8 mouse cellular contexts compared by ENCODE assay signal in the genomic region with DNA sequence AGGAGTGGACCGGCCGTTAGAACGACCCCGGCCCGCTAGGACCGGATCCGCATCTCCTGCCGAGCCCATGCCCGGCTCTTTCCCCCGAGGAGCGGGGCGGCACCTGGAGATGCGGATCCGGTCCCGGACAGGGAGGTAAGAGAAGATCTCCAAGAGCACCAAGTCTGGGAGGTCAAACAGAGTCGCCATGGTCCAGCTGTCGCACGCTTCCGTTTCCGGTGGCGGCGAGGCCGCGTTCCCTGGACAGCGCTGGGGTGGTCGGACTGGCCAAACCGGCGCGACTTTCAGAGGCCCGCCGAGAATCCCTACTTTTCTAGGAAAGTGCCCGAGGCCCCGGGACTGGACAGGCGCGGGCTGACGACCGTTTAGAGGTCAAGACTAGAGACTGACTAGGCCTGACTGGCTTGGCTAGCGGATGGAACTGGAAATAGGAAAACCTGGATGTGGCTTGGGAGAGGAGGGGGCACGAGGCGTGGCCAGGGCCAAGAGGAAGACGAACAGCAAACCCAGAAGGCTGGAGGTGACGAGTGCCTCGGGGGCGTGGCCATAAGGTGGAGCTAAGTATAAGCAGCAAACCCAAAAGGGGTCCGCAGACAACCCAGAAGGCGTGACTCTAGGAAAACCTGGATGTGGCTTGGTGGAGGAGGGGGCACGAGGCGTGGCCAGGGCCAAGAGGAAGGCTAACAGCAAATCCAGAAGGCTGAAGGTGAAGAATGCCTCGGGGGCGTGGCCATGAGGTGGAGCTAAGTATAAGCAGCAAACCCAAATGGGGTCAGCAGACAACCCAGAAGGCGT. TPM values are rescaled to one million over a fixed set of nuclear protein-coding genes. Genes with fewer than 3 reads are reported as not detected.
DNase-seq lines count a peak whose midpoint lies in the region; ATAC-seq and TF ChIP-seq lines count a peak whose summit lies in the region.

A gene (plus strand): TSS at position 778 of the 795 bp plus-strand sequence.

- peaks cover 49% of the 10 kb centered on the region for H3K36me3 ChIP-seq in E14TG2a.4 (ENCODE audit: insufficient read depth, low read length)
- H3K36me3 ChIP-seq in embryonic facial prominence, embryonic 15.5 days, result peaks cover 28% of the 10 kb centered on the region
- peaks cover 39% of the 10 kb centered on the region for H3K36me3 ChIP-seq in heart, embryonic 13.5 days
- peaks cover 23% of the 10 kb centered on the region for H3K36me3 ChIP-seq in kidney, embryonic 16.5 days (ENCODE audit: insufficient read depth, low read length)
- H3K36me3 ChIP-seq in neural tube, embryonic 14.5 days (ENCODE audit: control insufficient read depth, insufficient read depth, low read length), result peaks cover 11% of the 10 kb centered on the region; the same call in 1 of the 2 replicates

- ATAC-seq in embryonic facial prominence, embryonic 15.5 days (ENCODE audit: insufficient number of reproducible peaks, low FRiP score, low TSS enrichment, low read depth), result peak; percentile 94
- peak; percentile 79 for ATAC-seq in heart, embryonic 13.5 days (ENCODE audit: extremely low read depth, insufficient number of reproducible peaks, low FRiP score, low TSS enrichment)
- ATAC-seq in kidney, embryonic 16.5 days (ENCODE audit: low FRiP score, low TSS enrichment), result peak; percentile 95
- peak; percentile 91 for ATAC-seq in neural tube, embryonic 14.5 days (ENCODE audit: low read depth)

- peak; percentile 69 for DNase-seq in adrenal gland, adult 2 months
- peak; percentile 47 to 63 for DNase-seq in lung, adult 18-20 months
- peak; percentile 98 for DNase-seq in thymus, postnatal 4 days

- H3K27me3 ChIP-seq in E14TG2a.4 (ENCODE audit: insufficient read depth, low read length), result no peaks in the 10 kb centered on the region
- H3K27me3 ChIP-seq in embryonic facial prominence, embryonic 15.5 days, result no peaks in the 10 kb centered on the region
- H3K27me3 ChIP-seq in heart, embryonic 13.5 days (replicated peaks), result no peaks in the 10 kb centered on the region
- no peaks in the 10 kb centered on the region for H3K27me3 ChIP-seq in kidney, embryonic 16.5 days (ENCODE audit: insufficient read depth, low read length)
- H3K27me3 ChIP-seq in neural tube, embryonic 14.5 days (ENCODE audit: control insufficient read depth, insufficient read depth, low read length), result no peaks in the 10 kb centered on the region

- H3K9me3 ChIP-seq in E14TG2a.4 (ENCODE audit: low read length), result no peaks in the 10 kb centered on the region
- H3K9me3 ChIP-seq in embryonic facial prominence, embryonic 15.5 days (replicated peaks), result no peaks in the 10 kb centered on the region
- no peaks in the 10 kb centered on the region for H3K9me3 ChIP-seq in heart, embryonic 13.5 days
- no peaks in the 10 kb centered on the region for H3K9me3 ChIP-seq in kidney, embryonic 16.5 days (ENCODE audit: low read length)
- no peaks in the 10 kb centered on the region for H3K9me3 ChIP-seq in neural tube, embryonic 14.5 days (ENCODE audit: control insufficient read depth, low read length)

- H3K4me1 ChIP-seq in E14TG2a.4 (replicated peaks; ENCODE audit: low read depth, low read length), result peaks cover 57% of the 10 kb centered on the region
- peaks cover 28% of the 10 kb centered on the region for H3K4me1 ChIP-seq in embryonic facial prominence, embryonic 15.5 days
- peaks cover 41% of the 10 kb centered on the region for H3K4me1 ChIP-seq in heart, embryonic 13.5 days
- H3K4me1 ChIP-seq in kidney, embryonic 16.5 days (ENCODE audit: insufficient read depth, low read length), result peaks cover 25% of the 10 kb centered on the region
- H3K4me1 ChIP-seq in neural tube, embryonic 14.5 days (ENCODE audit: control insufficient read depth, insufficient read depth, low read length), result peaks cover 23% of the 10 kb centered on the region

- peak within 1 kb of the TSS; percentile 92 for H3K4me3 ChIP-seq in E14TG2a.4 (replicated peaks; ENCODE audit: low read length)
- peak within 1 kb of the TSS; percentile 66 for H3K4me3 ChIP-seq in embryonic facial prominence, embryonic 15.5 days (replicated peaks)
- H3K4me3 ChIP-seq in heart, embryonic 13.5 days, result peak within 1 kb of the TSS; percentile 95
- H3K4me3 ChIP-seq in kidney, embryonic 16.5 days (ENCODE audit: low read length), result peak within 1 kb of the TSS; percentile 94
- peak within 1 kb of the TSS; percentile 69 for H3K4me3 ChIP-seq in neural tube, embryonic 14.5 days (ENCODE audit: low read depth, low read length)

- WGBS in embryonic facial prominence, embryonic 15.5 days, result under 1% methylated on average over 51 of the region's 51 CpGs
- under 1% methylated on average over 51 of the region's 51 CpGs for WGBS in heart, embryonic 13.5 days
- under 1% methylated on average over 51 of the region's 51 CpGs for whole genome bisulfite sequencing in kidney, embryonic 16.5 days
- under 1% methylated on average over 49 of the region's 51 CpGs for WGBS in neural tube, embryonic 14.5 days

- TF ChIP-seq CTCF in E14TG2a.4 (conservative IDR thresholded peaks at IDR 0.05; ENCODE audit: low read length), result no peak

- H3K9ac ChIP-seq in embryonic facial prominence, embryonic 15.5 days, result peak within 1 kb of the TSS; percentile 75
- peak within 1 kb of the TSS; percentile 98 for H3K9ac ChIP-seq in heart, embryonic 13.5 days
- H3K9ac ChIP-seq in kidney, embryonic 16.5 days (replicated peaks; ENCODE audit: low read length), result peak within 1 kb of the TSS; percentile 87
- H3K9ac ChIP-seq in neural tube, embryonic 14.5 days (replicated peaks; ENCODE audit: low read depth, low read length), result peak within 1 kb of the TSS; percentile 80

- H3K4me2 ChIP-seq in embryonic facial prominence, embryonic 15.5 days (replicated peaks), result peak within 1 kb of the TSS; percentile 82
- peak within 1 kb of the TSS; percentile 100 for H3K4me2 ChIP-seq in heart, embryonic 13.5 days
- H3K4me2 ChIP-seq in kidney, embryonic 16.5 days (replicated peaks; ENCODE audit: low read depth, low read length), result peak within 1 kb of the TSS; percentile 99
- H3K4me2 ChIP-seq in neural tube, embryonic 14.5 days (ENCODE audit: low read depth, low read length), result peak within 1 kb of the TSS; percentile 68

- peak within 1 kb of the TSS; percentile 96 for H3K27ac ChIP-seq in embryonic facial prominence, embryonic 15.5 days (replicated peaks)
- peak within 1 kb of the TSS; percentile 97 for H3K27ac ChIP-seq in heart, embryonic 13.5 days (replicated peaks)
- peak within 1 kb of the TSS; percentile 97 for H3K27ac ChIP-seq in kidney, embryonic 16.5 days (ENCODE audit: low read length)
- H3K27ac ChIP-seq in neural tube, embryonic 14.5 days (ENCODE audit: low read depth, low read length), result peak within 1 kb of the TSS; percentile 80

RNA-seq across cellular contexts. Expression of the gene that starts here (rescaled TPM):
- total RNA-seq in adrenal gland, adult 2 months (2021), result 100 to 1,000 TPM; 384 to 522 TPM
- polyA plus RNA-seq in adrenal gland, adult 2 months (2012; rRNA removed), result 133 and 135 TPM in 2 replicates
- 396 and 416 TPM in 2 replicates for polyA plus RNA-seq in embryonic facial prominence, embryonic 15.5 days (2015; fragmentation: Nextera tagmentation; extraction: Ambion mirVana)
- polyA plus RNA-seq in heart, embryonic 13.5 days (2015; fragmentation: Nextera tagmentation; extraction: Ambion mirVana), result 327 and 367 TPM in 2 replicates
- polyA plus RNA-seq in kidney, embryonic 16.5 days (2015; fragmentation: Nextera tagmentation; extraction: Ambion mirVana), result 331 and 349 TPM in 2 replicates
- 464 and 488 TPM in 2 replicates for polyA plus RNA-seq in neural tube, embryonic 14.5 days (2014; fragmentation: Nextera tagmentation; extraction: Ambion mirVana)

Comparison
In these comparisons a context has a peak if more than half of its experiments do, and no peak if none do; other contexts are left out.
1. Peak in every context shown above with its lines: DNase-seq, ATAC-seq, H3K4me3 ChIP-seq and H3K27ac ChIP-seq.